Mouse (Mus musculus) kidney, adult 9 months (tissue): ENCODE data around the gene Samd13.

ENCODE experiments used
- DNase-seq: peaks from one replicate; pipeline ENCODE4 v3.0.0; 2022

Gene Samd13

GRCm38 (mm10) chr3:146611821-146612220 is 73.6 kb downstream of the Samd13 start:
- DNase-seq, result no peak

GRCm38 (mm10) chr3:146611261-146611660 is 74.1 kb downstream of the Samd13 start:
- DNase-seq, result no peak

DNA sequence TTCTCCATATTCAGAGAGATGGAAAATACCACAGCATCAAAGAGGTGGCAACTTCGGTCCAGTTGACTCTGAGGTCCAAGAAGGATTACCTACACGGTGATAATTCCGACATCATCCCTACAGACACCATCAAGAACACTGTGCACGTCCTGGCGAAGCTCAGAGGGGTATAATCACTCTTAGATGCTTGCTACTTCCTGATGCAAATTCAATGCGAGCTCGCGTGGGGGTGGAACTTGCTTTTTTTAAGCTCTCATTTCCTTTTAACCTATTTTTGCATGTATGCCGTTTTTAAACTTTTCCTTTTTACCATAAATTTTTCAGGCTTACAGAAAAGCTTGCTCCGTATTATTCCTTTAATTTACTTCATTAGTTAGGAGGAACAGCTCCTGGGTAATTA is 75.1 kb downstream of the Samd13 start:
- no peak for DNase-seq

GRCm38 (mm10) chr3:146607368-146607767 is 78.0 kb downstream of the Samd13 start:
- no peak for DNase-seq

DNA sequence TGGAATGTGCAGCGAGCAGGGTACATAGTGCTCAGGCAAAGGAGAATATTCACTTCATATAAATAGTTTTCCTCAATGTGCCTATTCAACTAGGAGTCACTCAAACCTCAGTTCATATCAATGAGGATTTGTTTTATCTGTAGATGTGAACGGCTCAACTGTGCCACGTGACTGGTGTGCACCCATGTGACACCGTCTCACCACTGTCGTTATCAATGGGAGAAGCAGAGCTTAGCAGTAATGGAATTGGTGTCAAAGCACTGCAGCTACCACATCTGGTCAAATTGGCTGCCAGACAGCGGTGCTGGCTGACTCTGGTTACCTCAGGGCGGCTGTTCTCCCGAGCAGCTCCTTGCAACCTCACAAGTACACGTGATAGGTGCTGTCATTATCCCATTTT is 80.7 kb downstream of the Samd13 start:
- DNase-seq, result no peak

GRCm38 (mm10) chr3:146602531-146602930 is 82.9 kb downstream of the Samd13 start:
- DNase-seq, result no peak

- DNase-seq, result no peak
Observed at GRCm38 (mm10) chr3:146601205-146601604, 84.2 kb downstream of the Samd13 start.

DNA sequence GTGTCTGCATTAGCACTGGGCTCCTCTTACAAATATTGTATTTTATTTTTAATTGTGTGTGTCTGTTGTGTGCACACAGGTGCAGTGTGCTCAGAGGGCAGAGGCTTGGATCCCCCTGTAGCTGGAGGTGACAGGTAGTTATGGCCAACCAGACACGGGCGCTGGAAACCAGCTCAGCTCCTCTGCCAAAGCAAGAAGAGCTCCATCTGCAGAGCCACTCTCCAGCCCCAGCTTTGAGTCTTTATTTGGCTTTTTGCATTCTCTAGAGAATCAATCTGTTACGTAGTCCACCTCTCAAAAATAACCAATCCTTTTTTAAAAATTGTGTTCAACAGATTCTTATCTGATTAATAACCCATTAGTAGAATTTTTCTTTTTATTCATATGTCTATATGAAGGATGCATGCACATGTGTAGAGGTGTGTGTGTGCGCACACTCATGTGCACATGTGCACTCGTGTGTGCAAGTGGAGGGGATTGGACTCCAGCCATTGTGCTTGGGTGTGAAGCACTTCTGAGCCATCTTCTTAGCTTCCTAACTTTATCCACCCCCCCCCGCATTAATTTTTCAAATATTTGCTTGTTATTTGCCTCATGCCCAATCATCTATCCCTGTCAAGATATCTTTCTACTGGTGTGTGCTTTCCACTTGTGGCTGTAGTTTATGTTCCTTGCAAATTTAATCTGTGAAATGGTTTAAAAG is 86.0 kb downstream of the Samd13 start:
- DNase-seq, result no peak

GRCm38 (mm10) chr3:146598411-146598810 is 87.0 kb downstream of the Samd13 start:
- DNase-seq, result no peak

DNA sequence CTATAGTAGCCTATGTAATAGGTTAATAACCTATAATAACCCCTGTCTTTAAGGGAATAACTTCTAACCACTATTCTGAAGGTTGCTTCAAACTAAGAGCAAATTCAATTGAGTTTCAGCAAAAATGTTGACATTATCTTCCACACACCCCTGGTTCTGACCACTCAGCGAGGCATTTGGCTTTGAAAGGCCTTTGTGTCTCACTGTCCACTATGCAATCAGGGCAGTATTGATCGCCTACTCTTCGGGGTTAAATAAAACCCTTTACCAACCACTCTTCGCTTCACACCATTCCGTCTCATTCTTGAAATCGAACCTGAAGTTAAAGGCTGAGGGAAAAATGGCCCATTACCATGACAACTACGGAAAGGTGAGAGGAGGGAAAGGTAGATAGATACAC is 88.5 kb downstream of the Samd13 start:
- DNase-seq, result no peak

GRCm38 (mm10) chr3:146596387-146596786 is 89.0 kb downstream of the Samd13 start:
- DNase-seq, result no peak

DNA sequence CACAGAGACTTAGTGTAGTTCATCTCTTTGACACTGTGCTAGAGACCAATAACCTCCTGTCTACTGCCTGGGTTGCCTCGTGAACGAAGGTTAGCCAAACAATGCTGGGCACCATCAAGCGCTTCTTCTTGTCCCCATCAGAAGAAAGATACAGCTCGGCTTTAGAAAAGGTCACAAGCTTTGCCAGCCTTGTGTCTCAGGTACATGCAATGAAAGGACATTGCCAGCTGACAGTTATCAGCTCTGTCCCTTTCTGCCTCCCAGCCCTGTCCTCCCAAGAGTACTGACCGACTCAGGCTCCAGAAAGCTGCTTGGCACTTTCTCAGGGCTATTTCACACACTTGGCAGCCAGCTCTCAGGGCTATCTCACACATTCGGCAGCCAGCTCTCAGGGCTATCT is 90.0 kb downstream of the Samd13 start:
- no peak for DNase-seq
